Mouse (Mus musculus): ENCODE data around the gene Notch2.

The Notch2 gene

DNA sequence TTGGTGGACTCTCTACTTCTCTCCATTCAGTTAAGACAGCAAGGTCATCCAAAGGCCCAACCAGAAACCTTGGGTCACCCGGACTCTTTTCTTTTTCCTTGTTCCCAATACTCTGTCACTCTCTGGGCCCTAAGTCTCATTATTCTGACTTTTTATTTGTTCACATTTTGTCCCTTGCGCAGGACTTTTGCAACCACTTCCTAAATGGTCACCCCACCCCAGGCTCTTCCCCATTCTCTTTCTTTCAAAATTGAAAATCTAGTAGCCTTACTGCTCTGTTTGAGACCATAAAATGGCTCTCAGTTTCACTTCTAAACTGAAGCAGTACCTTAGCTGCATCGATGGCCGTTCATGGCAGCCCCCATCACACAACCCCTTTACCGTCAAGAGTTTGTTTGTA, 18.5 kb upstream of the Notch2 start:
- no peak for DNase-seq (ENCODE audit: low spot score)

GRCm38 (mm10) chr3:97998349-97998748, 15.0 kb upstream of the Notch2 start:
- DNase-seq (ENCODE audit: low spot score), result no peak

DNA sequence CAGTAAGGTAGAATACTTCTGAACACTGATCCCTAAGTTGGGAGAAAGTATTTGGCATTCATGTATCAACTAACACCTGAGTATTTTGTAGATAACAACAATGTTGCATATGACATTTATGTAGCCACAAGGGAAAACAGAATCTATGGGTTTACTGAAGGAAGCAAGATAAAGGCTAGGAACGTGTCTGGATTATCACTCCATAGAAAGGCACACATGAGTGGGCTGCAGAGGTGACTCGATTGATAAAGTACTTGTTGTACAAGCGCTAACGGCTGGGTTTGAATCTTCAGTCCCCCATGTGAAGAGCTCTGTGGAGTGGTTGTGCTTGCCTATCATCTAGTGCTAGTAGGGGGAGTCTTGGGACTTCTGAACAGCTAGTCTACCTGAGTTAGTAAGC, 9.8 kb upstream of the Notch2 start:
- no peak for DNase-seq (ENCODE audit: low spot score)

GRCm38 (mm10) chr3:98004231-98004630, 9.1 kb upstream of the Notch2 start:
- DNase-seq (ENCODE audit: low spot score), result no peak

- no peak for DNase-seq (ENCODE audit: low spot score)
Measured at GRCm38 (mm10) chr3:98005306-98005705, 8.0 kb upstream of the Notch2 start.

- no peak for DNase-seq (ENCODE audit: low spot score)
Measured at GRCm38 (mm10) chr3:98006046-98006691, 7.2 kb upstream of the Notch2 start.

GRCm38 (mm10) chr3:98006973-98007372, 6.4 kb upstream of the Notch2 start:
- DNase-seq (ENCODE audit: low spot score), result no peak

GRCm38 (mm10) chr3:98008143-98008542, 5.2 kb upstream of the Notch2 start:
- DNase-seq (ENCODE audit: low spot score), result no peak

DNA sequence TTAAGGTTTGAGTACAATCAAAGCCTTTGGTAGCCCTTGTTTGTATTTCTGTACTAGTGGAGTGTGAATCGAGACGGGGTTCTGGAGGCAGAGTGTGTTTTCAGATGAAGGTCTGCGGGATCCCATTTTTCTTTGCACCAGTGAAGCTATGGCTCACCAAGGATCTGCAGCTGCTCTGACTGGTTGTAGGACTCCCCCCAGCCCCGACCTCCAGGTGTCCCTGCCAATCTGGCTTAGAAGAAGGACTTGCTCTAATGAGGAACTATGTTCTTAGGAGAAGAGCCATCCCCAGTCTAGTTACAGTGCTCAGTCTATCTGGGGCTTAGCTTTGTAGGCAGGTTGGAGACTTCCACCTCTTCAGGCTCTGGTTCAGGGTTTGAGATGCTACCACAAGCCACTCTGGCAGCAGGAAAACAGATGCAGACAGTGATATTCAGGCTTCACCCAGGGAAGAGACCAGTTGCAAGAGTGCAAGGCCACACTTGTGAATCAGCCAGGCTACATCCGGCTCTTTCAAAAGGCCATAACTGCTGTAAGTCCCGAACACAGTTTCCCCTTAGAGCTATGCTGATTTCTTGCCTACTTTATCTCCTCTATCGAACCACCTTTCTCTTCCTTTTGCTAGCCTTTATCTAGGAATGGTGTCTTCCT, 4.0 kb upstream of the Notch2 start:
- DNase-seq (ENCODE audit: low spot score), result no peak

DNA sequence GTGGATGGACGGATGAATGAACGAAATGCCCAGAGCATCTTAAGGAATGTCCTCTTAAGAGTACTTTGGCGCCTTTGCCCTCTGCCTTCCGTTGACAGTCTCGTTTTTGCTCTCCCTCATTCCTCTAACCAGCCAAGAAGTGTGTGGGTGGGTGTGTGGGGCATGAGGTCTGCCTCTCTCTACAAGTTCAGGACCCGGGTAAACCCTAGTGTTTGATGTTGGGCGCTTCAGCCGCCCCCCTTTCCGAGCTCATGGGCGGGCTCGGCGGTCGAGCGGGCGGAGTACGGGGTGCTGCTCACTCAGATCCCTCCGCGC, 284 bp upstream of the Notch2 start:
- DNase-seq (ENCODE audit: low spot score), result no peak

DNA sequence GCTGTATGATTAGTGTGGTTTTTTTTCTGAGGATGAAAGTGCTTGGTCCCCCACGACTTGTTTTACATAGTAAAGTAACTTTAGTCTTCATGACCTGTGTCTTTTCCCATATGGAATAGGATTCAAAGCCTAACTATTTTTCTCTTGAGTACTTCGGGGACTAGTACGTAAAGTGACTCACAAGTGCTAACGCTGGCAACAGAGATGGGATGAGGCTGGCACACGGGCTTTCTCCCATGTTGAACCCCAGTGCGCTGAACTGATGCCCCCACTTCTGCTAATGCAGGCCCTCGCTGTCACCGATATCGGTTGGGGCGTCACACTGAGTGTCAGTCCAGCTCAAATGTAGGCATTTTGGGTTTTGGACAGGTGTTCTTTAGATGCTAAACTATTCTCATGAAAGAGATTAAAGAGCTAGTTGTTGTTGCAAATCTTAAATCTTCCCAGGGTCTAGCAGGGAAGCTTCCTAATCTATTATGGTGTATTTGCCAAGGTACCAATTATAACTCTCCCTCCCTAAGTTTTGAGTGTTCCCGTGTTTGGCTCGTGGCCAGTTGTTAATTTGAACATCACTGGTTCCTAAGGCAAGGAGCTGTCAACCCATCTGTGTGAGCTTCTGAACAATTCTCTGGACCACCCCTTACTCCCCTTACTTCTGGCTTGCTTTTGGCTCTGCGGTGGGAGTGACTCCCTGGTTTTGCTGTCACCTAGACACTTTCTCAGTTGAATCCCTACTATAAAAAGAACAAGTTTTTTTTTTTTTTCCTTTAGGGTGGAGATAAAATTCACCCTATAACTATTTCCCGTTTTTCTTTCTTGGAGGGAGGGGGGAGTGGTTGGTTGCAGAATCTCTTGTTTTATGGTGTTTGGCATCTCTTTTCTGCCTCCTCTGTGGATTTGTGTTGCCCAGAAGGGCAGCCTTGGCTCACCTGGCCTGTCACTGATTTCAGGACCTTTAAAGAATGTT, 2.2 kb downstream of the Notch2 start:
- no peak for DNase-seq (ENCODE audit: low spot score)

DNA sequence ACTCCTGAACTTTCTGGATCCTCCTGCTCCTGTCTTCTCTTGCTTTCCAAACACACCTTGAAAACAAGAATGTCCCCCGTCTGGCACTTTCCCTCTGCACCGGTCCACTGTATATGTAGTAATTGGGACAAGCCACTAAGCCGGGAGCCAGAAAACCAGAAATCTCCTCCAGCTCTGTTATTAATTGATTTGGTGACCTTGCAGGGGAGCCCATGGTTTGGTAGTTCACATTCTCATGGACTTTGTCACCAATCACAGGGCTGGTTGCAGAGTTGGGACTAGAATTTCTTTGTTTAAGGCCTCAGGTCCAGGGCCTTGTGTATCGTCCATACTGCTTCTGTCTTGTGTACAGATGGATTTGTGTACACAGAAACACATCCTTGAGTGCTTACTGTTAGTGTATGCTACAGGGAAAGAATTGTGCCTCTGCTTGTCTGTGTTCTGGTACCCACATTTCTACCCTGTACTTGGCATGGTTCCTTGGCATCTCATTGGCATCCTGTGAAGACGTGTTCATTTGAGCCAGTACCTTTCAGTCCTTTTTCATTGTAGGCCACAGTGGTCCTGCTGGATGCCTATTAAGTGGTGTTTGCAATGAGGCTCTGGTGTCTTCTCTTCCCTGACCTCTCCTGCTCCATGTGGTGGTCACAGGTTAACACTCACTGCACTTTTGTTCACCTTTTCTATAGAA, 3.7 kb downstream of the Notch2 start:
- no peak for DNase-seq (ENCODE audit: low spot score)

DNA sequence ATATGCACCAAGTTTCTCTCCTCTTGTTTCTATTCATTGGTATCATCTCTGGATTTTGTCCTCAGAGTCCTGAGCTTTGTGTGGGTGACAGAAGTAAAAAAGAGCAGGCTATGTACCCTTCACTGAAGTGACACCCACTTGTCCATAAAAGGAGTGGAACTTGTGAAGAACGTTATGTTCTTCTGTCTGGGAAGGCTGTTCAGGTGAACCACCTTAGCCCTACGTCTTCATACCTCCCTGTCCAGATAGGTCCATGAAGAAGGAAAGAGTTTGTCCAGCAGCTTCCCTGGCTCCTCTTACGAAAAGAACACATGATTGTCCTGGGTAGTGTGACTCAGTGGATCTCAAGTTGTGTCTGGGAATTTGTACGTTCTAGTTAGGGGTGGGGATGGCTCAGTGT, 4.9 kb downstream of the Notch2 start:
- DNase-seq (ENCODE audit: low spot score), result no peak

DNA sequence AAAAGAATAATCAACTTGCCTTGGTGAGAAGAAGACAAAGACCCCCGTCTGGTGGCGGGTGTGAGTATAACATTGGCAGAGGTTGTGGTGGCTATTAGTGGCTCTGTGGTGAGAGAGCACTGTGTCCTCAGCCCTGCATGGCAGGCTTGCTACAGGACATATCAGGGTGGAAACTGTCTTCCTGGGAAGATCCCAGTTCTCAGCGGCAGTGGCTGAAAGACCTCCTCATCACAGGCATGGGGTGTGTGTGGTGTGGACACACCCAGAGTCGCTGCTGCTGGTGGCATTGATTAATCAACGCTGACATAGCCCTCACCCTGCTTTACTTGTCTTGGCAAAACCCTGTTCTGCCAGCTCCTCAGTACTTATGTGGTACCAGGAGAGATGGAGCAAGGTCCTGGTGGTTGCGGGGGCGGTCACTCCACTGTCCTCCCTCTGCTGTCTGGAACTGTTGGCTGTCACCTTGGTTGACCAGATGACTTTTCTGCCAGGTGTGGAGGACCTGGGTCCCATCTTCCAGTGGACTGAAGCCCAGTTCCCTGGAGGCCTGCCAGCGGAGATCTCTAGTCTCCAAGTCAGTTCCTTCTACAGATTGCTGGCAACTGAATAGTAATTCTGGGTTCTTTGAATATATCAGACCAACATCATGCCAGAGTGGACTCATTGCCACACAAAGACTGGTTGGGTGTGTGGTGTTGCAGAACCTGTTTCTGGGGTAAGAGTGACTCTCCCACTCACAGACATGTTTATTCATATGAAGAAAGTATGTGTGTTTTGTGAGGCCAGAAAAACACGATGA, 7.3 kb downstream of the Notch2 start:
- peak; percentile 45 for DNase-seq (ENCODE audit: low spot score)

- peak; percentile 49 for DNase-seq (ENCODE audit: low spot score)
Measured at GRCm38 (mm10) chr3:98024288-98024848, 11.0 kb downstream of the Notch2 start.

DNA sequence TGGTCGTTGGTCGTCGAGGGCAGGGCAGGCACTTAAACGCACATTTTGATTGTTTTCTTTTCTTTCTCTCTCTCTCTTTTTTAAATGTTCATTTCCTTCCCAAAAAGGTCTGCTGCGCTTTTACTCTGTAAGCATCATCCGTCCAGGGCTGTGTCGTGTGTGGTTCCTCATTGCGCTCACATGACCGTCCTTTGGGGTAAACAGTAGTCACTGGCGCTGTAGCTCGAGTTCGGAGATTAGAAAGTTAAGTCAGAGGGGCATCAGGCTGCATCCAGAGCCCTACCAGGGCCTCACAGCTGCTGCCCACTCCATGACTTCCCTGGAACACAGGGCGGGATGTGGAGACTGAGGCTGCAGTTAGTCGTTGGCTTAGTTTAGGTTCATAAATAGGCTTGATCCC, 12.2 kb downstream of the Notch2 start:
- DNase-seq (ENCODE audit: low spot score), result no peak

DNA sequence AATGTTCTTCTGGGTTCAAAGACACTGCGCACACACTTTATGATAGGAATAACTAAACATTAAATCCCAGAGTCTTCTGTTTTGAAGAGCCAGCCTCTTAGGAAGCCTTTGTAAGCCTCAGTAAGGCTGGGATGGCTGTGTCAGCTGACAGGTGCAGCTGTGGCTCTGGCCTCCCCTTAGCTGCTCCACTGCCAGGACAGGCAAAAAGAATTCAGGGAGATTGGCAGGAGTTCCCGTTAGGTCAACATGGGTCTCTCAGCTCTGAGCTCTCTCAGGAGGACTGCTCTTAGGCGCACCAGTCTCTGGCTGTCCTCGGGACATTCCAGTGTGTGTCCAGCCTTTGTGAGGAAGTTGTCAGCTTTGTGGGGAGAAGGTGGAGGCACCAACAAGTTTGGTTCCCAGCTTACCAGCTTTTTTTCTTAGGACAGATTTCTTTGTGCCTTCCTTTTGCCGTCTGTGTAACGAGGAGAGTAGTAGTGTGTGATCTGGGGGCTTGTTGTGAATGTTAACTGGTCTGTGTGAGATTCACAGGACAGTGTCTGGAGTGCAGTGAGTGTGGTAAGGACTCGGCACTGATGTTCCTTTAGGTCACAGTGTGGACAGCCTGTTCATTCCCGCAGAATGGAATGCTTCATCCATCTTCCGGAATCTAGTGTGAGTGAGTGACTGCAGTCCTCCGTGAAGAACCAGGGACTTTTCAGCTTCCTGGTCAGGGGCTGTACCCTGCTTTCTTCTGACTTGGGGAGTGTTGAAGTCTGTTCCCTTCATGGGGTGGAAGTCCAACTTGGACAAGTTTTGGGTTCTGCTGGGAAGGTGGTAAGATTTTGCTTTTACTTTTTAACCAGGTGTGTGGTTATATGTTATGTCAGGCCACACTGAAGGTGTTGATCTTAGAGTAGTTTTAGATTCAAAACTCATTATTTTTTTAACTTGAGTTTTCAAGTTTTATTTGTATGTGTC, 12.9 kb downstream of the Notch2 start:
- DNase-seq (ENCODE audit: low spot score), result no peak

- DNase-seq (ENCODE audit: low spot score), result no peak
Measured at GRCm38 (mm10) chr3:98027371-98027774, 14.0 kb downstream of the Notch2 start.

DNA sequence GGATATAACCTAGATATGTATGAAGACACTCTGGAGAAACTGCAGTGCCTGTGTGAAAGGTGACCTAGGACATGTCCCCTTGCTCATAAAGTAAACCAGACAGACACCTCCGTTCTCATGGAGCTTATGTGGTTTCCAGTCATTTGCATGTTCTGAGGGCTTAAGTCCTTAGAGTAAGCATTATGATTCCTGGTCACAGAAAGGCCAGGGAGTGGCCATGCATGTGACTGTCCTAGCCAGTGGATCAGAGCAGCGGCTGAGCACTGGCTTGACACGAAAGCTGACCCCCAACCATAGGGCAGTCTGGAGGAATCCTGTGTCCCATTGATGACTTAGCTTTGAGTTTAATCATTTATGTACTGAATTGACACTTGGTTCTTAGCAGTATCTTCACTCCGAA, 14.7 kb downstream of the Notch2 start:
- DNase-seq (ENCODE audit: low spot score), result no peak

GRCm38 (mm10) chr3:98028936-98029335, 15.6 kb downstream of the Notch2 start:
- no peak for DNase-seq (ENCODE audit: low spot score)

Measured in urinary bladder, postnatal 25 days (tissue).